Comparison of ENCODE assay signal across 9 mouse cellular contexts in the genomic region with DNA sequence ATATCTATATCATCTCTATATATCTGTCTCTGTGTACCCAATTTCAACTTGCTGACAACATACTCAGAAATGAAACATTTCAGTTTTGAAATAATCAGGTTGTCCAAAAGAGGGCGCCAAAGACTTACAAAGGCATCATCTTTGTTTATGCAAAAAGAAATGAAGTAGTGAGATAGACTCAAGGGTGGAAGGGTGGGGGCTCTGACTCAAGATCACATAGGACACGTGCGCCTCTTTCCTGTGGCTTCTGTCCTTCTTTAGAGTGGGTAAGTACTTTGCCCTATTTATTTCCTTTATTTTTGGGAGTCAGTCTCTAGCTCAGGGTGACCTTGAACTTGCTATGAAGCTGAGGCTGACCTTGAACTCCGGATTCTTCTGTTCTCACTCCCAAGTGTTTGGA. TPM values are rescaled to one million over a fixed set of nuclear protein-coding genes. Genes with fewer than 3 reads are reported as not detected.
DNase-seq lines count a peak whose midpoint lies in the region; ATAC-seq lines count a peak whose summit lies in the region.
"Had no signal": no experiment of that assay in that cellular context is flagged by ENCODE, and none has a peak within 500 bp of the region (broad histone marks: within the 10 kb centered on the region; RNA-seq: fewer than 3 reads in every experiment).

No protein-coding gene starts in this region.

- H3K4me1 ChIP-seq in midbrain, embryonic 13.5 days (replicated peaks), result no peaks in the 10 kb centered on the region
- no peaks in the 10 kb centered on the region for H3K4me1 ChIP-seq in midbrain, embryonic 10.5 days

- WGBS in midbrain, embryonic 13.5 days, result 40% methylated on average over 4 of the region's 4 CpGs
- WGBS in midbrain, embryonic 10.5 days, result 43% methylated on average over 4 of the region's 4 CpGs

- no peaks in the 10 kb centered on the region for H3K9me3 ChIP-seq in midbrain, embryonic 13.5 days
- H3K9me3 ChIP-seq in midbrain, embryonic 10.5 days (replicated peaks), result no peaks in the 10 kb centered on the region

- H3K9ac ChIP-seq in midbrain, embryonic 13.5 days (replicated peaks), result no peak overlapping the region

- intact Hi-C loops in left cerebral cortex, postnatal 14 days (cut with DNase I), result loop anchor here (5.0 to 10.0 kb wide), 5 partner anchors 506 to 1571 kb away; no protein-coding TSS in a partner anchor

- DNase-seq in gastrocnemius, adult 18-20 months (ENCODE audit: low spot score), result peak; percentile 28
- no peak for DNase-seq in gastrocnemius, postnatal 25 days
- DNase-seq in midbrain, embryonic 10.5 days (ENCODE audit: low spot score), result no peak
- peak; percentile 76 for DNase-seq in NIH3T3 (ENCODE audit: low read depth)
- DNase-seq in embryo, embryonic 11.5 days (ENCODE audit: low read depth, low spot score), result peak; percentile 27
- DNase-seq in left cerebral cortex, postnatal 14 days (ENCODE audit: low spot score in 2 of 2), result peak; percentile 72 to 84
- DNase-seq in spleen, adult 12 weeks (ENCODE audit: low spot score), result no peak

- H3K36me3 ChIP-seq in midbrain, embryonic 13.5 days, result no peaks in the 10 kb centered on the region
- no peaks in the 10 kb centered on the region for H3K36me3 ChIP-seq in midbrain, embryonic 10.5 days

- H3K4me2 ChIP-seq in midbrain, embryonic 13.5 days (replicated peaks), result no peak overlapping the region

- no peak overlapping the region for H3K27ac ChIP-seq in midbrain, embryonic 13.5 days
- no peak overlapping the region for H3K27ac ChIP-seq in midbrain, embryonic 10.5 days (replicated peaks)

- peak; percentile 78 for ATAC-seq in midbrain, embryonic 13.5 days

- no peak overlapping the region for H3K4me3 ChIP-seq in midbrain, embryonic 13.5 days (replicated peaks)
- H3K4me3 ChIP-seq in midbrain, embryonic 10.5 days, result no peak overlapping the region

- no peaks in the 10 kb centered on the region for H3K27me3 ChIP-seq in midbrain, embryonic 13.5 days
- H3K27me3 ChIP-seq in midbrain, embryonic 10.5 days (ENCODE audit: low read depth, poor library complexity, severe bottlenecking), result no peaks in the 10 kb centered on the region

RNA-seq across cellular contexts. Expression of a gene that starts 46.5 kb away (rescaled TPM):
- total RNA-seq in gastrocnemius, adult 18-20 months (2021), result not detected
- not detected for total RNA-seq in gastrocnemius, postnatal 25 days (2021)
- 0.45 and 1.2 TPM in 2 replicates for polyA plus RNA-seq in midbrain, embryonic 13.5 days (2015; fragmentation: Nextera tagmentation; extraction: Ambion mirVana)
- 0.26 and 0.76 TPM in 2 replicates for polyA plus RNA-seq in midbrain, embryonic 10.5 days (2016; fragmentation: Nextera tagmentation; extraction: Ambion mirVana)
- total RNA-seq in left cerebral cortex, postnatal 14 days (2021), result under 1 TPM in 1 of 2 experiments, not detected in 1; 0.22 TPM
- total RNA-seq: layer of hippocampus, adult 8-10 months had no signal

RNA-seq across cellular contexts. Expression of a gene that starts 50.2 kb away (rescaled TPM):
- total RNA-seq in gastrocnemius, adult 18-20 months (2021), result 10 to 100 TPM in 1 of 2 experiments, 1 to 10 TPM in 1; 9.5 to 10.0 TPM
- total RNA-seq in gastrocnemius, postnatal 25 days (2021), result 1 to 10 TPM; 7.5 to 7.7 TPM
- polyA plus RNA-seq in midbrain, embryonic 13.5 days (2015; fragmentation: Nextera tagmentation; extraction: Ambion mirVana), result 52.8 and 55.9 TPM in 2 replicates
- 29.9 and 32.3 TPM in 2 replicates for polyA plus RNA-seq in midbrain, embryonic 10.5 days (2016; fragmentation: Nextera tagmentation; extraction: Ambion mirVana)
- total RNA-seq in left cerebral cortex, postnatal 14 days (2021), result 10 to 100 TPM; 32.2 to 33.8 TPM

RNA-seq across cellular contexts. Expression of a gene that starts 50.2 kb away (rescaled TPM):
- total RNA-seq in gastrocnemius, adult 18-20 months (2021), result 100 to 1,000 TPM; 135 TPM
- 100 to 1,000 TPM; 102 to 112 TPM for total RNA-seq in gastrocnemius, postnatal 25 days (2021)
- 169 and 171 TPM in 2 replicates for polyA plus RNA-seq in midbrain, embryonic 13.5 days (2015; fragmentation: Nextera tagmentation; extraction: Ambion mirVana)
- 245 and 265 TPM in 2 replicates for polyA plus RNA-seq in midbrain, embryonic 10.5 days (2016; fragmentation: Nextera tagmentation; extraction: Ambion mirVana)
- 10 to 100 TPM; 68.3 to 71.8 TPM for total RNA-seq in left cerebral cortex, postnatal 14 days (2021)

Comparison
In these comparisons a context has a peak if more than half of its experiments do, and no peak if none do; other contexts are left out.
1. DNase-seq: peak in gastrocnemius, adult 18-20 months (single experiment), NIH3T3 (single experiment), embryo, embryonic 11.5 days (single experiment) and left cerebral cortex, postnatal 14 days (2 of 2); none in gastrocnemius, postnatal 25 days (single experiment), midbrain, embryonic 10.5 days (single experiment) and spleen, adult 12 weeks (single experiment).